Mouse (Mus musculus) lung, adult 2 months (tissue): ENCODE measurements at regions not wholly inside any gene's neighbourhood (a gene's known extent, or its start where the extent isn't known, plus 50 kb on each side); places are given as distances from the start of the nearest gene placed in this dataset.

Source experiments
- CTCF ChIP-seq: fragments of 200-500 bp; IDR thresholded peaks from 2 replicates; pipeline ENCODE4 v1.5.1; 2011; ENCODE audit warnings: mild to moderate bottlenecking, low read length, control low read depth; ENCODE audit not compliant: insufficient read depth
- POLR2A ChIP-seq: fragments of 200-500 bp; IDR thresholded peaks from 2 replicates; pipeline ENCODE4 v1.6.1; 2011; ENCODE audit warnings: low read depth, mild to moderate bottlenecking, control low read depth, low read length, borderline replicate concordance; ENCODE audit errors: extremely low read depth

GRCm38 (mm10) chr13:63954305-63954704, 134.7 kb downstream of the Hsd17b3 start:
- TF ChIP-seq POLR2A (no peak), CTCF (no peak)
